Mouse (Mus musculus) embryonic facial prominence, embryonic 14.5 days (tissue): ENCODE results near the gene Rnf180. TPM values are rescaled to one million over a fixed set of nuclear protein-coding genes. Genes with fewer than 3 reads are reported as not detected.

ENCODE experiments used
- ATAC-seq: fragments of 200-750 bp; cut with Nextera tagmentation; 2 replicates; pipeline ENCODE4 v1.8.0; 2017; ENCODE audit warnings: low read depth, moderate number of reproducible peaks, moderate TSS enrichment
- DNase-seq: peaks from one replicate; pipeline ENCODE4 v3.0.0-alpha.2; 2015; ENCODE audit warnings: low spot score
- H3K27ac ChIP-seq: fragments of 300-500 bp; sonication (generic); replicated peaks from 2 replicates; pipeline ENCODE4 v1.5.1; 2014; ENCODE audit warnings: low read depth, mild to moderate bottlenecking, low read length, moderate library complexity
- H3K27me3 ChIP-seq: fragments of 300-500 bp; sonication (generic); replicated peaks from 2 replicates; pipeline ENCODE4 v1.6.1; 2014; ENCODE audit warnings: low read length; ENCODE audit not compliant: control insufficient read depth, insufficient read depth
- H3K36me3 ChIP-seq: fragments of 300-500 bp; sonication (generic); 2 replicates; pipeline ENCODE4 v1.6.1; 2014; ENCODE audit warnings: low read length, mixed read lengths; ENCODE audit not compliant: control insufficient read depth, insufficient read depth
- H3K4me1 ChIP-seq: fragments of 300-500 bp; sonication (generic); 2 replicates; pipeline ENCODE4 v1.6.1; 2014; ENCODE audit warnings: antibody characterized with exemption, low read length; ENCODE audit not compliant: control insufficient read depth, insufficient read depth
- H3K4me2 ChIP-seq: fragments of 300-500 bp; sonication (generic); 2 replicates; pipeline ENCODE4 v1.6.1; 2014; ENCODE audit warnings: low read depth, mild to moderate bottlenecking, low read length, moderate library complexity, mixed read lengths
- H3K4me3 ChIP-seq: fragments of 300-500 bp; sonication (generic); 2 replicates; pipeline ENCODE4 v1.5.1; 2014; ENCODE audit warnings: low read depth, mild to moderate bottlenecking, low read length
- H3K9ac ChIP-seq: fragments of 300-500 bp; sonication (generic); 2 replicates; pipeline ENCODE4 v1.6.1; 2014; ENCODE audit warnings: low read depth, mild to moderate bottlenecking, low read length, moderate library complexity, mixed read lengths
- H3K9me3 ChIP-seq: fragments of 300-500 bp; sonication (generic); 2 replicates; pipeline ENCODE4 v1.6.1; 2016; ENCODE audit warnings: low read length; ENCODE audit not compliant: control insufficient read depth
- WGBS: fragments of 180-500 bp; shearing (Covaris S2); extraction: QIAGEN DNeasy Blood & Tissue Kit; methylation state at CpG from one replicate; pipeline ENCODE4 v1.1.7; 2014; 5-methylcytosine and 5-hydroxymethylcytosine counted together
- polyA plus RNA-seq: library from polyadenylated mRNA; unstranded; fragments of >200 nt; fragmentation: Nextera tagmentation; extraction: Ambion mirVana; gene quantifications from 2 replicates; pipeline ENCODE4 v1.2.1, GENCODE M21; 2014

Gene Rnf180
- polyA plus RNA-seq, 1 experiment from 2014 or later, result 6.1 TPM

DNA sequence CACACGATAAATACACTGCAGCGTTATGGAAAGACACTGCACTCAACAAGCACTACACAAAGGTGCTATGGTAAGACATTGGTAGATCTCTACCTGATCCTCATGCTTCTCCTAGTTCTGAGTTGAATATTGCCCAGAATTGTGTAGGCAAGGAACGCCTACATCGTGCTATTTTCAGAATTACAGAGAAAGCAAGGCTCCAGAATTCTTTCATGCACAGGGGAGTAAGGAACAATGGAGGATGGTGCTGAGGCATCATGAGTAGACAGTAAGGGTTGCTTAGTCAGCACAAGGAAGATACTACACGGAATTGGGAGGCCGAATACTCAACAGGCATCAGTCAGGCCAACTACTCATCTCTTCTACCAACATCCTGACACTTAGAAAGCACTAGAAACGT is 105.9 kb downstream of the Rnf180 start:
- 90% methylated on average over 7 of the region's 7 CpGs for WGBS
- no peak overlapping the region for H3K9ac ChIP-seq
- no peak overlapping the region for H3K27ac ChIP-seq
- H3K4me2 ChIP-seq, result no peak overlapping the region
- H3K27me3 ChIP-seq, result no peaks in the 10 kb centered on the region
- ATAC-seq, result no peak
- no peaks in the 10 kb centered on the region for H3K36me3 ChIP-seq
- no peaks in the 10 kb centered on the region for H3K9me3 ChIP-seq
- no peak for DNase-seq
- H3K4me1 ChIP-seq, result no peaks in the 10 kb centered on the region
- H3K4me3 ChIP-seq, result no peak overlapping the region

- no peak overlapping the region for H3K27ac ChIP-seq
- no peak overlapping the region for H3K9ac ChIP-seq
- H3K9me3 ChIP-seq, result no peaks in the 10 kb centered on the region
- H3K4me3 ChIP-seq, result no peak overlapping the region
- ATAC-seq (no peak), DNase-seq (no peak)
- 87% methylated on average over 5 of the region's 5 CpGs for WGBS
- no peaks in the 10 kb centered on the region for H3K36me3 ChIP-seq
- no peak overlapping the region for H3K4me2 ChIP-seq
- no peaks in the 10 kb centered on the region for H3K4me1 ChIP-seq
- H3K27me3 ChIP-seq, result no peaks in the 10 kb centered on the region
Observed at GRCm38 (mm10) chr13:105180781-105181180, 113.8 kb downstream of the Rnf180 start.

DNA sequence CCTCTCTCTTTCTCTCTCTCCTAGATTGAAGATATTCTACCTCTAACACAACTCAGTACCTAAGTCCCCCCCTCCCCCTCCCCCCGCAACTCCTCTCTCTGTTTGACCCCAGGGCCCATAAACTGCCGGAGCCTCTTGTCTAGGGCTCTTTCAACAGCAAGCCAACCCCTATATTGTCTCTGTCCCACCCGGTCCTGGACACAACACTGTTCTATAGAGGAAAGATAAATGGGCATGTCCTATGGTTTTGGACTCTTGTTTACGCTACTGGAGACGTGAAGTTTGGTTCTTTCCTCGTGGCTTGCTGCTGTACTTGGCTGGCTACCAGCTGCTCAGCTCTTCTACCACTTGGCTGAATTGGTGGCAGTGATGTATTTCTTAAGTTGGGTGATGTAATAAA is 129.2 kb downstream of the Rnf180 start:
- H3K36me3 ChIP-seq, result no peaks in the 10 kb centered on the region
- ATAC-seq (no peak), DNase-seq (no peak)
- no peak overlapping the region for H3K4me3 ChIP-seq
- no peak overlapping the region for H3K27ac ChIP-seq
- H3K27me3 ChIP-seq, result no peaks in the 10 kb centered on the region
- no peak overlapping the region for H3K4me2 ChIP-seq
- no peak overlapping the region for H3K9ac ChIP-seq
- WGBS, result 76% methylated on average over 6 of the region's 6 CpGs
- no peaks in the 10 kb centered on the region for H3K4me1 ChIP-seq
- no peaks in the 10 kb centered on the region for H3K9me3 ChIP-seq

DNA sequence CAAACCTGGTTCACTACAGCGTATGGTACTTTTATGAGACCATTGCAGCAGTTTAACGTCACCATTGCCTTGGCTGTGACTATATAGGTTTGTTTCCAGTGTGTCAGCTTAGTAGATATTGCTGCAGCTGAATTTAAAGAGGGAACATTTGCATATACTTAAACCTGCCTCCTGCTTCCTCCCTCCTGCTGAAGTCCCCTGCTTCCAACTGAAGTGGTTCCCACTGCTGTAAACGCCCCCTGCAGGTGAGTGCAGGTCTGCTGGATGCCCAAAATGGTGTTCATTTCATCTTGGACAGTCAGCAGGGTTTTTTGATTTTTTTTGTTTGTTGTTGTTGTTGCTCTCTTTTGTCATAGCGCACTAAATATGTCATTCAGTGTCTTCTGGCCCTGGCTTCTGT is 140.7 kb downstream of the Rnf180 start:
- H3K27me3 ChIP-seq, result no peaks in the 10 kb centered on the region
- H3K9me3 ChIP-seq, result no peaks in the 10 kb centered on the region
- H3K4me2 ChIP-seq, result no peak overlapping the region
- no peaks in the 10 kb centered on the region for H3K36me3 ChIP-seq
- no peak for ATAC-seq
- no peak overlapping the region for H3K27ac ChIP-seq
- no peaks in the 10 kb centered on the region for H3K4me1 ChIP-seq
- H3K4me3 ChIP-seq, result no peak overlapping the region
- WGBS, result 61% methylated on average over 4 of the region's 4 CpGs
- no peak for DNase-seq
- no peak overlapping the region for H3K9ac ChIP-seq

DNA sequence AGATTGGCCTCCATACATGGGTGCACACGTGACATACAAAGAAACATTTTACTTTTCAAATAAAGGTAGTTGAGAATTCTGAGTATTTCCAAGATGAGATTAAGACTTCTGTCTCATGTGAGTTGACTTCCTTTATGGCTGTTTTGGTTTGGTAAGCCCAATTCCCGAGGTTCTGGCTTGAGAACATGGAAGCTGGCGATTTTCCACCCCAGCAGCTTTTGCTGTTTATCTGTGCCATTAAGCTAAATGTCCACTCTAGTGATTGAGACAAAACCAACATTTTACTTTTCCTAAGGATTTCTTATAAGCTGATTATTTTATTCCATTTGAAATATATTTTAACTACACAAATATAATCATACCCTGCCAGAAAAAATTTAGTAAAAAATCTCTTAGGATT is 144.6 kb downstream of the Rnf180 start:
- 0 out of 2 replicates have a peak, but pooled peaks cover 3% of the 10 kb centered on the region for H3K4me1 ChIP-seq
- no peak overlapping the region for H3K9ac ChIP-seq
- WGBS, result 77% methylated on average over 3 of the region's 3 CpGs
- no peak for ATAC-seq
- no peak overlapping the region for H3K4me3 ChIP-seq
- H3K36me3 ChIP-seq, result no peaks in the 10 kb centered on the region
- H3K27ac ChIP-seq, result no peak overlapping the region
- no peak overlapping the region for H3K4me2 ChIP-seq
- H3K9me3 ChIP-seq, result no peaks in the 10 kb centered on the region
- no peaks in the 10 kb centered on the region for H3K27me3 ChIP-seq
- DNase-seq, result no peak

DNA sequence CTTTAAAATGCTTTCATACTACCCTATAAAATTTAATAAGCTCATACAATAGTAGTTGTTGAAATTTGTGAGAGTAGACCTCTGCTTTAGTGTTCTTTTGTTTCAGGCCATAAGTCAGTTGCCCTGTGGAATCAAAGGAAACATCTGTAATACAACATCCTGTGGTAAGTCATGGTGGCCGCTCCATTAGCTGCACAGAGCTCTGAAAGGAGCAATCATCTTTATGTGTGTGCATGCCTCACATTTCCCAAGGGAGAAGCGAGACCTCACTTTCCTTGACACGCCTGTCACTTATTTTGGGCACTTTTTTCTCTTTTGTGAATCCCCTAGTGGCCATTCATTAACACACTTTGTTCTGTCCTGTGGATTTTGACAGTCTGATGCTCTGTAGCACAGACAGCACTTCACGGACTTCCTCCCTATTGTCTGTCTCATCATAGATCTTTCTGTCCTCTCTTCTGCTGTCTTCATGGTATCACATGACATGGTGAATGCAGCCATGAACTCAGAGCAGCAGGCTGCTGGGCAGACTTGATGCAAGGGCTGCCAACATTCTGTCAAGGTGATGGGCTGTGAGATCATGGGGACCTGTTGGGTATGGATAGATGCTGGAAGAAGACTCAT is 146.7 kb downstream of the Rnf180 start:
- no peak overlapping the region for H3K9ac ChIP-seq
- H3K4me2 ChIP-seq, result no peak overlapping the region
- H3K27ac ChIP-seq, result no peak overlapping the region
- 44% methylated on average over 4 of the region's 4 CpGs for WGBS
- 0 out of 2 replicates have a peak, but pooled peaks cover 3% of the 10 kb centered on the region for H3K4me1 ChIP-seq
- no peaks in the 10 kb centered on the region for H3K27me3 ChIP-seq
- no peak overlapping the region for H3K4me3 ChIP-seq
- ATAC-seq (no peak), DNase-seq (peak; percentile 42)
- H3K9me3 ChIP-seq, result no peaks in the 10 kb centered on the region
- no peaks in the 10 kb centered on the region for H3K36me3 ChIP-seq

DNA sequence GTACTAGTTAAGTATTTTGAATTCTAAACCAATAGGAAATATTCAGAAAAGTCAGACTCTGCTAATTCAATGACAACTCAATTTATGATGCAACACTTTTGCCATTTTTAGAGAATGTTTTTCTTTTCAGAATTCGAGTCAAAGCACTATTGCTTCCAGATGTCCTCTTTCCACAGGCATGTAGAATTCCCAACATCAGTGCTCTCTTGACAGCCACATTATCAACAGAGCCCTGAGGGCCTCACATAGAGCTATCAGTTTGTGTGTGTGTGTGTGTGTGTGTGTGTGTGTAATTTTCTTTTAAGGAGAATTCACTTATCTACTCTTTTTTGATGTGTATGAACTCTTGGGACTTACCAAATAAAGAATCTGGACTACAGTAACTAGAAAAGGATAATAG is 147.8 kb downstream of the Rnf180 start:
- ATAC-seq (no peak), DNase-seq (peak; percentile 81)
- no peak overlapping the region for H3K27ac ChIP-seq
- no peak overlapping the region for H3K9ac ChIP-seq
- H3K9me3 ChIP-seq, result no peaks in the 10 kb centered on the region
- H3K4me2 ChIP-seq, result no peak overlapping the region
- 23% methylated on average over 1 of the region's 1 CpGs for WGBS
- H3K36me3 ChIP-seq, result no peaks in the 10 kb centered on the region
- no peaks in the 10 kb centered on the region for H3K27me3 ChIP-seq
- H3K4me1 ChIP-seq, result 0 out of 2 replicates have a peak, but pooled peaks cover 3% of the 10 kb centered on the region
- H3K4me3 ChIP-seq, result no peak overlapping the region

- no peaks in the 10 kb centered on the region for H3K9me3 ChIP-seq
- H3K4me3 ChIP-seq, result no peak overlapping the region
- ATAC-seq (no peak), DNase-seq (no peak)
- no peak overlapping the region for H3K27ac ChIP-seq
- WGBS, result 69% methylated on average over 4 of the region's 4 CpGs
- H3K4me1 ChIP-seq, result no peaks in the 10 kb centered on the region
- no peak overlapping the region for H3K4me2 ChIP-seq
- H3K36me3 ChIP-seq, result no peaks in the 10 kb centered on the region
- no peak overlapping the region for H3K9ac ChIP-seq
- H3K27me3 ChIP-seq, result no peaks in the 10 kb centered on the region
Observed at GRCm38 (mm10) chr13:105139881-105140280, 154.7 kb downstream of the Rnf180 start.

DNA sequence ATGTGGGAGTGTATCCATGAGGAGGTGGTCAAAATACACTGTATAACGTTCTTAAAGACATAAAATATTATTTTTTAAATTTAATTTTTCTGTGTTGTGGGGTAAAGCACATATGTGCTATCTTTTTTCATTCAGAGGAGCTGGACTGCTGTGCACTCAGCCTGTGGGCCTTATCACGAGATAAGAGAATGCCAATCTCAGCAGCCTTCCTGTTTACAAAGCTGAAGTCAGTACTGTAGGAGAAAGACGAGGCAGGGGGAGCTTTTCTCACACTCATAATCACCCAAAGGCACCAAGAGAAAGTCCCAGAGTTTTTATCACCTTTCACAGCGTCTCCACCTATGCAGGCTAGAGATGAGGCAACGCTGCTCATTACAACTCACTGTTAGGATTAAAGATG is 160.2 kb downstream of the Rnf180 start:
- no peak overlapping the region for H3K4me3 ChIP-seq
- no peak overlapping the region for H3K4me2 ChIP-seq
- H3K9me3 ChIP-seq, result no peaks in the 10 kb centered on the region
- H3K9ac ChIP-seq, result no peak overlapping the region
- ATAC-seq (no peak), DNase-seq (no peak)
- no peaks in the 10 kb centered on the region for H3K4me1 ChIP-seq
- H3K27me3 ChIP-seq, result no peaks in the 10 kb centered on the region
- H3K27ac ChIP-seq, result no peak overlapping the region
- WGBS, result 67% methylated on average over 5 of the region's 5 CpGs
- H3K36me3 ChIP-seq, result no peaks in the 10 kb centered on the region
